Mouse (Mus musculus): ENCODE data around the gene 0610009B22Rik. TPM values are rescaled to one million over a fixed set of nuclear protein-coding genes. Genes with fewer than 3 reads are reported as not detected.
"Not testable (repeated sequence)": the region's sequence is repeated elsewhere in the genome, so short reads cannot be mapped to it uniquely, and the experiment has no call there.

The 0610009B22Rik gene
- polyA plus RNA-seq, 1 experiment = 15.6 TPM

- H3K4me3 ChIP-seq (replicated peaks; ENCODE audit: control insufficient read depth, low read depth, low read length) = no peak overlapping the region
- no peaks in the 10 kb centered on the region for H3K4me1 ChIP-seq (ENCODE audit: control insufficient read depth, insufficient read depth, low read length)
- no peak overlapping the region for H3K27ac ChIP-seq (ENCODE audit: control insufficient read depth, insufficient read depth, low read depth, low read length, poor library complexity)
- 91% methylated on average over 3 of the region's 3 CpGs for WGBS
- no peak for TF ChIP-seq POLR2A (IDR thresholded peaks at IDR 0.05; ENCODE audit: borderline replicate concordance, control insufficient read depth, low read depth, low read length)
- no peak for TF ChIP-seq CTCF (IDR thresholded peaks at IDR 0.05; ENCODE audit: control insufficient read depth, insufficient read depth, low read length)
Observed at GRCm38 (mm10) chr11:51694984-51695383, 6.3 kb upstream of the 0610009B22Rik start.

DNA sequence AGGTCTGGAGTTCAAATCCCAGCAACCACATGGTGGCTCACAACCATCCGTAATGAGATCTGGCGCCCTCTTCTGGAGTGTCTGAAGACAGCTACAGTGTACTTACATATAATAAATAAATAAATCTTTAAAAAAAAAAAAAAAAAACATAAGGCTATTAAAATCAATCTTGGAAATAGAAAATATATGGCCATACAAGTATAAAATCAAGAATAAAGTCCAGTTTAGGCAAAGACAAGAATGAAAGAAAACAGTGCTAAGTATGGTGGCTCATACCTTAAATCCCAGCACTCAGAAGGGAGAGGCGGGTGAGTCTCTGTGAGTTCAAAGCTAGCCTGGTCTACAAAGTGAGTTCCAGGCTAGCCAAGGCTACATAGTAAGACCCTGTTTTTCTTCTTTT is 1.9 kb upstream of the 0610009B22Rik start:
- not testable (repeated sequence) for H3K4me1 ChIP-seq (ENCODE audit: control insufficient read depth, insufficient read depth, low read length); H3K27ac ChIP-seq (ENCODE audit: control insufficient read depth, insufficient read depth, low read depth, low read length, poor library complexity); H3K4me3 ChIP-seq (replicated peaks; ENCODE audit: control insufficient read depth, low read depth, low read length)
- 82% methylated on average over 3 of the region's 3 CpGs for WGBS

- Histone ChIP-seq H3K27ac (ENCODE audit: control insufficient read depth, insufficient read depth, low read depth, low read length, poor library complexity) (no peak overlapping the region), H3K4me1 (ENCODE audit: control insufficient read depth, insufficient read depth, low read length) (no peaks in the 10 kb centered on the region), H3K4me3 (replicated peaks; ENCODE audit: control insufficient read depth, low read depth, low read length) (peak overlapping the region; percentile 76)
- 25% methylated on average over 6 of the region's 6 CpGs for WGBS
- TF ChIP-seq CTCF (IDR thresholded peaks at IDR 0.05; ENCODE audit: control insufficient read depth, insufficient read depth, low read length) (no peak), POLR2A (IDR thresholded peaks at IDR 0.05; ENCODE audit: borderline replicate concordance, control insufficient read depth, low read depth, low read length) (no peak)
Observed at GRCm38 (mm10) chr11:51689343-51689742, 669 bp upstream of the 0610009B22Rik start.

DNA sequence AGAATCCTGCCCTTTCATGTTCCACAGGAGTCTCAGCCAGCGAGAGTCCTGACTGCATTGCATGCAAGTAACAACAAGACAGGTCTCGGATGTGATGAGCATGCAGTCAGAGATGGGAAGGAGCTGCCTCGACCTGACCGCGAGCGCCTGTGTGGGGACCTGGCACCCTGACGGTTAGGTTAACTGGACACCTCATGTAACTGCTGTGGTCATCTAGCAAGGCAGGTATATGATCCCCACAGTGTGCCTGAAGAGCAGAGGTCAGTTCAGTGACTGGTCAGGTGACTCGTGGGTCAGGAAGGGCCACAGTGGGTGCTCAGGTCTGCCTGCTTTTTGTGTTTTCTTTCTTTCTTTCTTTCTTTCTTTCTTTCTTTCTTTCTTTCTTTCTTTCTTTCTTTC is 6.7 kb downstream of the 0610009B22Rik start:
- no peak overlapping the region for H3K27ac ChIP-seq (ENCODE audit: control insufficient read depth, insufficient read depth, low read depth, low read length, poor library complexity)
- 48% methylated on average over 8 of the region's 8 CpGs for WGBS
- TF ChIP-seq POLR2A (IDR thresholded peaks at IDR 0.05; ENCODE audit: borderline replicate concordance, control insufficient read depth, low read depth, low read length) (no peak), CTCF (IDR thresholded peaks at IDR 0.05; ENCODE audit: control insufficient read depth, insufficient read depth, low read length) (no peak)
- H3K4me1 ChIP-seq (ENCODE audit: control insufficient read depth, insufficient read depth, low read length) = peaks cover 3% of the 10 kb centered on the region; the same call in 1 of the 2 replicates
- H3K4me3 ChIP-seq (replicated peaks; ENCODE audit: control insufficient read depth, low read depth, low read length) = no peak overlapping the region

DNA sequence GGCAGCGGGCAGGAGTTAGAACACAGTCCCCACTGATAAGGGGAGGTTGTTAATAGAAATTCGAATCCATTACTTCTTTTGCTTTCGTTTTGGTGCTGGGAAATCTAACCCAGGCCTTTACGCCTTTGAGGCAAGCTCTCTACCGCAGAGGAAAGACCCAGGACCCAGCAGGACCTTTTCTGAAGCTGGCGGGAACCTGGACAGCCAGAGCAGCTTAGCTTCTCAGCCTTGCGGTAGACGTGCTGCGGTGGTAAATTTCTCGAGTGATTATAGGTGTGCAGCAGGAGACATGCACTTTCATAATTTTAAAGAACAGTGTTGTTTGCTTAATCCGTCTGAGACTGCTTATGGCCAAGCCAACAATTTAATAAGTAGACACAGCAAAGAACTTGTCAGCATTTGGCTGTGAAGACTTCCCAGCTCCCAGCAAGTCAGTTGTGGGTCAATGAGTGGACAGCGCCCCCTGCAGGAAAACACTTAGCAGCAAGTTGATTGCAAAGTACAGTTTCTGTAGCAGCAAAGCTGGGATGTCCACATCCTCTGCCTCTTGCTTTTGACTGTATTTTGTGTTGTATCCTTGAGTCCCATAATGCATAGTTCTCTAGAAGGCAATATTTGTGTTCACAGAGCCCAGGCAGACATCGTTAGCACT is 7.2 kb downstream of the 0610009B22Rik start:
- H3K4me1 ChIP-seq (ENCODE audit: control insufficient read depth, insufficient read depth, low read length) = peaks cover 3% of the 10 kb centered on the region; the same call in 1 of the 2 replicates
- H3K27ac ChIP-seq (ENCODE audit: control insufficient read depth, insufficient read depth, low read depth, low read length, poor library complexity) = no peak overlapping the region
- WGBS = 24% methylated on average over 13 of the region's 13 CpGs
- peak overlapping the region; percentile 45 for H3K4me3 ChIP-seq (replicated peaks; ENCODE audit: control insufficient read depth, low read depth, low read length)
- peak; percentile 95 for TF ChIP-seq CTCF (IDR thresholded peaks at IDR 0.05; ENCODE audit: control insufficient read depth, insufficient read depth, low read length)
- no peak for TF ChIP-seq POLR2A (IDR thresholded peaks at IDR 0.05; ENCODE audit: borderline replicate concordance, control insufficient read depth, low read depth, low read length)

DNA sequence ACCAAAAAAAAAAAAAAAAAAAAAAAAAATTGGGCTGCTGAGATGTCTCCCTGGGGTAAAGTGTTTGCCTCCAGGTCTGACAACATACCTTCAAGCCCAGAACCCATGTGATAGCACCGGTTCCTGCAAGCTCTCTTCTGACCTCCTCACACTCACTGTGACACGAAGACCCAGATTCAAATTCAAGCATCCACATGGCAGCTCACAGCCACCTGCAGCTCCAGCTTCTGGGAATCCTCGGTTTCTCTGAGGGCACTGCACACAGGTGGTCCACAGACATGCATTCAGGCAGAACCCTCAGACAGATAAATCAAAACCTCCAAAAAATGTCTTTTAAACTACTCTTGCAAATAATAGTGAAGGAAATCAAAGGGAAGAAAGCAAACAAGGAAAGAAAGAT is 9.2 kb downstream of the 0610009B22Rik start:
- TF ChIP-seq CTCF (IDR thresholded peaks at IDR 0.05; ENCODE audit: control insufficient read depth, insufficient read depth, low read length) (no peak), POLR2A (IDR thresholded peaks at IDR 0.05; ENCODE audit: borderline replicate concordance, control insufficient read depth, low read depth, low read length) (no peak)
- H3K4me3 ChIP-seq (replicated peaks; ENCODE audit: control insufficient read depth, low read depth, low read length) = no peak overlapping the region
- H3K4me1 ChIP-seq (ENCODE audit: control insufficient read depth, insufficient read depth, low read length) = peaks cover 3% of the 10 kb centered on the region; the same call in 1 of the 2 replicates
- 86% methylated on average over 3 of the region's 3 CpGs for WGBS
- H3K27ac ChIP-seq (ENCODE audit: control insufficient read depth, insufficient read depth, low read depth, low read length, poor library complexity) = no peak overlapping the region

- 29% methylated on average over 6 of the region's 6 CpGs for WGBS
- Histone ChIP-seq H3K27ac (ENCODE audit: control insufficient read depth, insufficient read depth, low read depth, low read length, poor library complexity) (no peak overlapping the region), H3K4me3 (replicated peaks; ENCODE audit: control insufficient read depth, low read depth, low read length) (no peak overlapping the region), H3K4me1 (ENCODE audit: control insufficient read depth, insufficient read depth, low read length) (peaks cover 3% of the 10 kb centered on the region; the same call in 1 of the 2 replicates)
- TF ChIP-seq CTCF (IDR thresholded peaks at IDR 0.05; ENCODE audit: control insufficient read depth, insufficient read depth, low read length) (no peak), POLR2A (IDR thresholded peaks at IDR 0.05; ENCODE audit: borderline replicate concordance, control insufficient read depth, low read depth, low read length) (no peak)
Observed at GRCm38 (mm10) chr11:51677737-51678418, 10.8 kb downstream of the 0610009B22Rik start.

- H3K27ac ChIP-seq (ENCODE audit: control insufficient read depth, insufficient read depth, low read depth, low read length, poor library complexity) = no peak overlapping the region
- 81% methylated on average over 5 of the region's 5 CpGs for WGBS
- TF ChIP-seq POLR2A (IDR thresholded peaks at IDR 0.05; ENCODE audit: borderline replicate concordance, control insufficient read depth, low read depth, low read length) (no peak), CTCF (IDR thresholded peaks at IDR 0.05; ENCODE audit: control insufficient read depth, insufficient read depth, low read length) (no peak)
- peaks cover 1% of the 10 kb centered on the region; the same call in 1 of the 2 replicates for H3K4me1 ChIP-seq (ENCODE audit: control insufficient read depth, insufficient read depth, low read length)
- no peak overlapping the region for H3K4me3 ChIP-seq (replicated peaks; ENCODE audit: control insufficient read depth, low read depth, low read length)
Observed at GRCm38 (mm10) chr11:51675386-51675785, 13.3 kb downstream of the 0610009B22Rik start.

Data from bone marrow, adult 2 months (tissue).